Mouse (Mus musculus) layer of hippocampus, adult 9-10 months (tissue): ENCODE measurements around the gene Efr3b.

Source experiments
- DNase-seq: peaks from one replicate; pipeline ENCODE4 v3.0.0; 2022; ENCODE audit warnings: low spot score

Gene Efr3b

DNA sequence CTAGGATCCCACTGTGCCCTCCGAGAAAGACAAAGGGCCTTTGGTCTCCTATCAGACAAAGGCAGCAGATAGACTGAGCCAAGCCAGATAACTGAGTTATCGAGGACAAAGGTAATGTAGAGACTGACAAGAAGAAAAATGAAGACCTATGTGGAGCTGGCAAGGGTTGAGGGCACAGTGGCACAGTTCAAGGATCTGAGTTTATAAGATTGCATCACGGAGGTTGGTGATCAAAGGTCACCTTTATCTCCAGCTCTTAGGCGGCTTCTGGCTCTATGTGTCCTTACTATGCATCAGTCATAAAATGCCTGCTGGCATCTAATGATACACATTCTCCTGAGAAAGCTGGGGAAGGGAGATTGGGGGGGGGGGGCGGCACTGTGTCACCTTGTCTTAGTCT, 2.6 kb downstream of the Efr3b start:
- no peak for DNase-seq

GRCm38 (mm10) chr12:4029064-4029463, 9.7 kb downstream of the Efr3b start:
- DNase-seq: no peak

DNA sequence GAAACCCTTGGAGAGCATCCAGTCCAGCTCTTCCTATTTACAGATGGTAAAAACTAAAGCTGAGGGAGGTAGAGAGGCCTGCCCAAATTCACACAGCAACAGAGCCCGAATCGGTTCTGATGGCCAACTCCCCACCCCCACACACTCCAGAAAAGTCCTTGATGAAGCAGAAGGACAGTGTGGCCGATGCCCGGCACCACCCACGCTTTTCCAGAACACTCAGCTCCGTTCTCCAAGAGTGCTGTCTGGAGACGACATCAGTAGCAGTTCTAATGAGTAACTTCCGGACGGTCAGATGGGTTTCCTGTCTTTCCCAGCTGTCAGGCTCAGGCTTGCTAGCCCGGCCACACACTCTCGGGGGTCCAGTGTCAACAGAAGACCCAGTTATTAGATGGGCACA, 10.2 kb downstream of the Efr3b start:
- DNase-seq: no peak

DNA sequence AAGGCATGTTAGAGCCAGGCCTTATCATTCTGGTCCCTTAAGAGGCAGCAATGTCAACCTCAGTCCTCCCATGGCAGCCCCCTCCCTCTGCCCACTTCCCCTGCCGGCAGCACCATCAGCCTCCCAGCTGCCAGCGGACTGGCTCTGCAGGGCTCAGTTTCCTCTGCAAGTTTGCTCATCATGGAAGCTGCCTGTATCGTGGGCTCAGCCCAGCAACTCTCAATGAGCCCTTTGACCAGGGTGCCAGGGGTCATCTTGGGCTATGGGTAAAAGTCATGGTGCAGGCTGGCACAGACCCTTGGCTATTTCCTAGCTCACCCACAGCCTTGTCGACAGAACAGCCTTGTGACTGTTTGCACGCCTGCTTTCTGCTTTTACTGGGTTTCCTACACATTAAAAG, 14.4 kb downstream of the Efr3b start:
- no peak for DNase-seq

- no peak for DNase-seq
Measured at GRCm38 (mm10) chr12:4023501-4023900, 15.2 kb downstream of the Efr3b start.

- peak; percentile 55 for DNase-seq
Measured at GRCm38 (mm10) chr12:4022845-4023244, 15.9 kb downstream of the Efr3b start.

DNA sequence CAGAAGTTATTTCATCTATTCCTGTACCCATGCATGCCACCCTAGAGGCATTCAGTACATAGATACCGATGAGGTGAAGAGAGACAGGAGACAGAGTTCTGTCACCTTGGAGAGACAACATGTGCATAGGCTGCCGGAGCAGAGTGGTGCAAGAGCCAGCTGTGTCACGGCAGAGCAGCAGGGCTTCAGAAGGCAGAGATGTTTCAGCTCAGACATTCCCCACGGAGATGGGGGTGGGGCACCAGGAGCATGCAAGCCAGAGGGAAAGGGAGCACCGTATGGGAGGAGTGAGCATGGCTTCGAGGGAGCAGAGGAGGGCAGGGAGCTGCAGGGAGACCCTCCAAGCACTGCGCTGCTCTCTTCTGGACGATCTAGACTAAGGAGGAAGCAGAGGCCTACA, 18.2 kb downstream of the Efr3b start:
- no peak for DNase-seq

GRCm38 (mm10) chr12:4016321-4016720, 22.4 kb downstream of the Efr3b start:
- DNase-seq: no peak

- DNase-seq: no peak
Measured at GRCm38 (mm10) chr12:4015741-4016140, 23.0 kb downstream of the Efr3b start.

DNA sequence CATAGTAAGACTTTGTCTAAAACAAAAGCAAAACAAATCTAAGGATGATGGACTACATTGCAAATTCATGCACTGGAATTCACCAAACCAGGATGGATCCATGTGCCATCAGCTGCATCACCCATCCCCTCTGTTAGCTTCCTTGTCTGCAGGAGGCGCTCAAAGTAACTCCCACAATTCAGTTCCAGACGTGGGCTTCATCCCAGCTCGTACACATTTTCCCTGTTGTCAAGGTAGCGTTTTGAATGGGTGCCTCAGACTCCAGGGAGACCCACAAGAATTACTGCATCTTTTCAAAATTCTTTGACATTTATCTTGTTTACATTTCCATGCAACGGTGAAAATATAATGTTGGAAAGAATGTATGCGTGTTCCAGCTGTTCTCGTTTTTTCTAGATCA, 23.5 kb downstream of the Efr3b start:
- DNase-seq: no peak

- no peak for DNase-seq
Measured at GRCm38 (mm10) chr12:4011715-4012114, 27.0 kb downstream of the Efr3b start.

GRCm38 (mm10) chr12:4011301-4011700, 27.4 kb downstream of the Efr3b start:
- DNase-seq: no peak

GRCm38 (mm10) chr12:4008731-4009130, 30.0 kb downstream of the Efr3b start:
- no peak for DNase-seq

DNA sequence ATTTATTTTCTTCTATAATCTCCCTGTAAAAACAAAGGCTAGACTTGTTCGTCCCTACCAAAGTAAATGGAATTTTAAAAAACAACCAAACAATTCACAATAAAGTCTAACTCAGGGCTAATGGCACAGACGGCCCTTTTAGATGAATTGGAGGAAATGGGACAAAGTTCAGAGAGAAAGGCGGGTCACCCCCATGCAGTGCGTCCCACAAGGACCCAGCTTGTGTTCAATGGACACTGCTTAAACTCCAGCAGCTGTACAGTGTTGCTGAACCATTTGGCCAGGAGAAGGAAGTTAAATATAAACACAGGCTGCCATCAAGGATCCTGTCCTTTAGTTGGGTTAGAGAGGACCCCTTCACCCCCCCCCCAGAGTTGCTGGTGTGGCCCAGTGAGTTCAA, 30.9 kb downstream of the Efr3b start:
- DNase-seq: no peak

DNA sequence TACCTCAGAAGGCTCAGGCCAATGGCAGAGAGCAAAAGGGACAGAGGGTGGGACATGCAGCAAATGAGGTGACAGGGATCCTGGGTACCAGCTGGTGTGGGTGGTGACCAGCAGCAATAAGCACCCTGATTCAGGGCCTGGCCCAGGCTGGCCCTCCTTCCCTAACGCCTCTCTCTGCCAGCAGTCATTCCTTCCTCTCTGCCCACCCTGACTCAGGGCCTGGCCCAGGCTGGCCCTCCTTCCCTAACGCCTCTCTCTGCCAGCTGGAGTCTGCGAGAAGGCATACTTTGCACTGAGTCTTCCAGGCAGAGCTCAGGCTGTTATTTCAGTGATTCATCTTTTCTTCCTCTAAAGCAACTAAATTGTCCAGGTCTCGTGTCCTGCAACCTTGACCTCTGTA, 31.5 kb downstream of the Efr3b start:
- no peak for DNase-seq

DNA sequence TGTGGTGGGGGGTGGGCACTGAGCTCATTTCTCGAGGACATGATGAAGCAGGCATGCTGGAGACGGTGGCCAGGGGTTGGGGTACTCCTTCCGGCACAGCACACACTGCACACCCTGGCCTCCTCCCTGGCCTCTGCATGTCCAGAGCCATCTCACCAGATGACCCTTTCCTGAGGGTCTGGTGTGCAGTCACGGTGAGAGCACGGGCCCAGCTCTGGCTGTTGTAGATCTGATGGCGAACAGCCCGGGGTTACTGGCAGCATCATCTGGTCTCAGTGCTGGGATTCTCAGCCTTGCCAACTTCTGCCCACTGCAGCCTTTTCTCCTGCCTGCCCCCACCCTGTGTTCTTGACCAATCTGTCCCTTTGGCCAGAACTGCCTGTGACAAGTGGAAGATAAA, 32.6 kb downstream of the Efr3b start:
- DNase-seq: no peak

- no peak for DNase-seq
Measured at GRCm38 (mm10) chr12:4004648-4005047, 34.1 kb downstream of the Efr3b start.

DNA sequence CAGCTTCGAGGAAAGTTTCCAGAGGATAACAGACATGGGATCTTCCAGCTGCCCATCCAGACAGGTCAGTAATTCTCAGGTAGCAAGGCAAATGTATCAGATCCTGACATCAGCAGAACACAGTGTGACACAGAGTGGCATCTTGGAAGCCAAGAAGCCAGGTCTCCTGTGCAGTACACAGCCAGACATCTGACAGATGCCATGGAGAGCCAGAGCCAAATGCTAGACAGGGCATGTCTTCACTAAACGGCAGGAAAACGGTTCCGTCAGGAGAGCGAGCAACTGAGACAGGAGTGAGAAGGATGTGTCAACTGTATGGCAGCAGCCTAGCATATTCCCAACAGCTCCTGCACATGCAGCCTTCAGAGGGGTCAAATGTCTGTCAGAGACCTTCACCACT, 38.3 kb downstream of the Efr3b start:
- no peak for DNase-seq

GRCm38 (mm10) chr12:3996749-3997148, 42.0 kb downstream of the Efr3b start:
- no peak for DNase-seq

GRCm38 (mm10) chr12:3991047-3991446, 47.7 kb downstream of the Efr3b start:
- no peak for DNase-seq

DNA sequence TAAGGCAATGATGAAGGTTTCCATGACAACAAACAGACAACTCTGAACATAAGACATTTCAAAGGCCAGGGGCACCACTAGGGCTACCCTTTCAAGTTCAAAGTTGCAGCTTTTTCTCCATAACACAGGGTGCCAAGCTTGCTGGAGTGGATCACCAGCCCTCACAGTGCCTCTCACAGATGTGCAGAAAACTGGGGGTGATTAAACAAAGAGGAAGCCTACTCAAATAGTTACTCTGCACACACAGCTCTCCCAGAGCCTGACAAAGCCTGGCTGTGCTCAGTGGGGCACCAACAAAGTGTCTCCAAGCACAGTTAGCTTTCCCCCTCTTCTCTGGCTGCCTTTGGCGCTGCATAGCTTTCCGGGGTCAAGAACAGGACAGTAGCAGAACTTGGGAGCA, 48.8 kb downstream of the Efr3b start:
- no peak for DNase-seq

DNA sequence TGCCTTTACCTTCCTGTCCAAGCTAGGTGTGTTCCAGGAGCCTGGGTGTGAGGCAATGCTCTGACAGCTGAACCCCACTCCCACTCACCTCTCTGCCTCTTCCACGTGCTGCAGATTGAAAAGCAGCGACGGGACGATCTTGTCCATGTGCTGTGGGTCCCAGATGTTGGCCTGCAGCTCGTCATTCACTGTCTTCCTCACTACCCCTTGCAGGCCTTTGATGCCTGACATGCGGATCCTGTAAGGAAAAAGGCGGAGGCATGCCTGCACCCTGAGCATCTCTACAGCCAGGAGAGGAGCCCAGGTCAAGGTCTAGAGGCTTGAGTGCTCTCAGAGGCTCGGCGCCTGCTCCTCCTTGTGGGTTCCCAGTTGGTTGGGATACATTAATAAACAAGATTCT, 54.3 kb downstream of the Efr3b start:
- no peak for DNase-seq

- DNase-seq: peak; percentile 79
Measured at GRCm38 (mm10) chr12:3983736-3984135, 55.0 kb downstream of the Efr3b start.

DNA sequence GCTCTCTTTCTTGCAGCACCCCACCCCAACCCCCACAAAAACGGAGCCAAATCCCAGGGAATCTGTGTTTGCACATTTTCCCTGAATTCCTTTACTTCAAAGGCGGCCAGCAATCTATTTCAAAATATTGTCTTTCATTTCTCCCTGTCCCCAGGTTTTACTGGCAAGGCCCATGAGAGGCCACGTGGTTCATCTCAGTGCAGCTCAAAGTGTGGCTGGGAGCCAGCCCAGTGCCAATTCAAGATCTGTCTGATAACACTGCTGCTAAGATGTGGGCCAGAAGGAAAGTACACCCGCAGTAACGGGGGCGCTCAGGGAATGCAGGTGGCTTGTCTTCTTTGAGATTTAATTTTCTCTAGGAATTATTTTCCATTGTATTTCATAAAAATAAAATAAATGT, 56.5 kb downstream of the Efr3b start:
- no peak for DNase-seq
